Mouse (Mus musculus) embryonic fibroblast, embryonic 13.5 days (primary cell): ENCODE measurements around the gene Clec2l. TPM values are rescaled to one million over a fixed set of nuclear protein-coding genes. Genes with fewer than 3 reads are reported as not detected.

Experiments
- H3K27ac ChIP-seq: 2 replicates; pipeline ENCODE4 v1.5.1; 2012; ENCODE audit warnings: low read length, control low read depth, inconsistent platforms; ENCODE audit not compliant: insufficient read depth
- H3K4me1 ChIP-seq: 2 replicates; pipeline ENCODE4 v1.6.1; 2011; ENCODE audit warnings: low read length; ENCODE audit not compliant: control insufficient read depth, insufficient read depth
- H3K4me3 ChIP-seq: 2 replicates; pipeline ENCODE4 v1.5.1; 2011; ENCODE audit warnings: mild to moderate bottlenecking, control low read depth, low read length; ENCODE audit not compliant: insufficient read depth
- CTCF ChIP-seq: IDR thresholded peaks from 2 replicates; pipeline ENCODE4 v1.5.1; 2011; ENCODE audit warnings: mild to moderate bottlenecking, control low read depth, low read length, moderate library complexity, borderline replicate concordance; ENCODE audit not compliant: insufficient read depth
- POLR2A ChIP-seq: IDR thresholded peaks from 2 replicates; pipeline ENCODE4 v1.6.1; 2011; ENCODE audit warnings: low read depth, mild to moderate bottlenecking, control low read depth, low read length, moderate library complexity
- polyA plus RNA-seq: library from polyadenylated mRNA; stranded (reverse); fragments of >200 nt; gene quantifications from 2 replicates; pipeline ENCODE4 v1.2.4, GENCODE M21; 2011; ENCODE audit warnings: low read depth; ENCODE audit not compliant: missing spikeins, insufficient read length

Clec2l gene
- polyA plus RNA-seq, 1 experiment = 0.61 TPM

DNA sequence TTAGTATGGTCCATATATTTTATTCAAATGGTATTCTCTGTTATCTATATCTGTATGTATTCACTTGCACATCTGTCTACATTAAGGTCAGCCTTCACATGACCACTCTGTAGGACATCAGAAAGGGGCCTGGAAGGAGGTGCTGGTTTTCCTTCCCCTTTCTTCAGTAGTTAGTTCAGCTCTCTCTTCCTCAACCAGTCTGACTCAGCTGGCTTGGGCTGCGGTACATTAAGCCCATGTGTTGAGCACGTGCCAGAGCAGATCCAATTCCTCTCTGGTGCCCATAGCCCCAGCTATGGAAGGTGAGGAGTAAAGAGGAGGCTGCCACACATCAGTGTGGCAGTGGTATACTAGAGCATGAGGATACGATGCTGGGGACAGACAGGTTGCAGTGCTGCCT, 47.6 kb downstream of the Clec2l start:
- Histone ChIP-seq H3K27ac (no peak overlapping the region), H3K4me1 (no peaks in the 10 kb centered on the region), H3K4me3 (no peak overlapping the region)
- TF ChIP-seq CTCF (no peak), POLR2A (no peak)

DNA sequence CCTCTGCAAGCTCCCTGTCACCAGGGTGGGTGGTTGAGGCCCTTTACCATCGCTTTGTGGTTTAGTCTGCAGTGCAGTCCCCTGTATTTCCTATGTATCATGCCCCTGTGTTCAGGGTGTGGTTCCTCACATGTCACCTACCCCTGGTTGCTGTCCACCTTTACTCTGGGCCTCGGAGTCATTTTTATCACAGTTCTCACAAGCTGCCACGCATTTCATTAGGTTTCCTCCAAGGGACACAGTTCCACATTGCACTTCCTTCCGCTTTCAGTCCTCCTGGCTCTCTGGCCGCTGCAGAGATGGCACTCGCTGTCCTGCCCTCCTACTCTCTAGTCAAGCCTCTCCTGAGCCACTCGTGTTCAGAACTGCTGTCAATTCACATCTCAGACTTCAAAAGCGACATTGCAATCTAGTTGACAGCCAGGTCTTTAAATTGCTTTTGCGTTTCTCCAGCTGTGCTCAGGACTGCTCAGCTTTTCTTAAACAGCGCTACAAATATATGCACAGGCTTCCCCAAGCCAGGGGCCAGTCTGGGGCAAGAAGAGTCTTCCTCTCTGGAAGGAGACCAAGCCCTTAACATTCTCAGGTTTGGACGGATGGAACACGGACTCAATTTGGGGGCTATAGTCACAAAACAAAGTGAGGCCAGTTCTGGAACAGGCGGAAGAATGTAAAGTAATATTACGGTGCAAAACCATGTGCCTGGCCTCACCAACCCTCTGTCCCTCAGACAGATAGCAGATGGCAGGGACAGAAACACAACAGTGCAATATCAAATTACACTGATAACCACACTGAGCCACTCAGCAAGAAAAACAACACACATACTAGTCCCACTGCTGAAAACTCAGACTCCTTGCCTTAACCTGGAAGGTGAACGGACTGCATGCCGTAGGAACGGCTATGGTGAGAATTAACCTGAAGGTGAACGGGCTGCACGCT, 51.4 kb downstream of the Clec2l start:
- H3K4me1 ChIP-seq = no peaks in the 10 kb centered on the region
- no peak overlapping the region for H3K27ac ChIP-seq
- TF ChIP-seq CTCF (no peak), POLR2A (no peak)
- no peak overlapping the region for H3K4me3 ChIP-seq

DNA sequence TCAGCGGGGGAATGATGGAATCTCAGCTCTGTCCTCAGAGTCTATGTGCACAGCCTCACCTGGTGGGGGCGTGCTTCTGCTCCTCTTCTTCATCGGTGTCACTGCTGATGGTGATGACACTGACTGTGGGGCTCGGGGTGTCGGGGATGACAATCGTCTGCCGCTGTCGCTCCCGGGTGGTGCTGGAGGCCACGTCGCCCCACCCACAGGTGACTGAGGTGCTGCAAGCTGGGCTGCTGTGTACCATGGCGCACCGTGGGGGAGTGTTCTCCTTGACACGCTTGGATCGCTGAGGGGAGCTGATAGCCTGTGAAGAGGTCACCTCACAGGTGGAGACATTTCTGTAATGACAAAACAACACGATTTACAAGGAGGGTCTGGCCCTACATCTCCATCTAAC, 53.0 kb downstream of the Clec2l start:
- Histone ChIP-seq H3K4me3 (no peak overlapping the region), H3K27ac (no peak overlapping the region), H3K4me1 (no peaks in the 10 kb centered on the region)
- TF ChIP-seq POLR2A (no peak), CTCF (no peak)

DNA sequence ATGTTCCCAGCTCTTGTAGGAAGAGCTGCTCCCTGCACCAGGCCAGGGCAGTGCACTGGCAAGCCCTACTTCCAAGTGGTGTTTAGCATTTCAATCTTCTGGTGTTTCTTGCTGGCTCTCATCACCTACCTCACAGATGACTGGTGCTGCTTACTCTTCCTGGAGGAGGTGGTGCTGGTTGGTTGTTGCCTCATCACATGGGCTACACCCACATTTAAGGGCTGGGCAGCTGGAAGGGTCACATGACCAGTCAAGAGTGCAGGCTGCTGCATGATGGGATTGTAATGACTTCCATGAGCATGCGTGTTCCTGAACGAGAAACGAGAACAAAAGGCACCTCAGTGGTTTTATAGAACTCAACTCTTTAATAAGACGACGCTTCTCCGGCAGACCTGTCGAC, 55.8 kb downstream of the Clec2l start:
- Histone ChIP-seq H3K4me1 (no peaks in the 10 kb centered on the region), H3K27ac (no peak overlapping the region), H3K4me3 (no peak overlapping the region)
- TF ChIP-seq CTCF = no peak
- no peak for TF ChIP-seq POLR2A

DNA sequence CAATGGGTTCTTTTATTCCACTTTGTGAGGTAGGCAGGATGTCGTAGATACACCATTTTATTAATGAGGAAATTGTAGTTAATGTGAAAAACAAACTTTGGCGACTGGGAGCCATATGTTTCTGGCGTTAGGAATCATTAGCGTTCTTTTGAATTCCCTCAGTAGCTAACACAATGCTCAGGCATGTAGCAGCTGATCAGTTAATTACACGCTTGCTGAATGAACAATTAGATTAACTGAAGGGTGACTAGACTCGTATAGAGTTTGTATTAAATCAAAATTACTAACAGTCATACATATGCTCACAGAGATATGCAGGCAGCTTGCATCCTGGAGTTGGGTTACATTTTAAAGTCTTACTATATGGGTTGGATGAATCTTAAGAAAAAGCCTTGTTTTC, 56.4 kb downstream of the Clec2l start:
- TF ChIP-seq CTCF (no peak), POLR2A (no peak)
- Histone ChIP-seq H3K4me1 (no peaks in the 10 kb centered on the region), H3K27ac (no peak overlapping the region), H3K4me3 (no peak overlapping the region)

DNA sequence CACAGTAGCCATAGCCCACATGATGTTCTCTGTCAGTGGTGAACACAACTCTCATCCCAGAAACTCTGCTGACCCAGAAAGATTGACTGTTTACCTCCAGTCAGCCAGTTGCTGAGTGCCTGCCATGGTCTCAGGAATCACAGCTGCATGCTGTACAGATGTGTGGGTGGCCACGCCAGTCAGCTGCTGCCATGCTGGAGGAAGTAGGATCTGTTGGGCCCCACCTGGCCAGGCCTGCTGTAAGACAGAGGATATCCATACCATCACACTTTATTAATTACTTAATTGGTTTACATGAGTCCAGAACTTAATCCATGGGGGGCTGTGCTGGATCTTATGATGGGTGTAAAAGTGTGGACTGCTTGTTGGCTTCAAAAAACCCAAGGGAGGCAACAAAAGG, 58.5 kb downstream of the Clec2l start:
- Histone ChIP-seq H3K4me1 (no peaks in the 10 kb centered on the region), H3K27ac (no peak overlapping the region), H3K4me3 (no peak overlapping the region)
- TF ChIP-seq CTCF = no peak

DNA sequence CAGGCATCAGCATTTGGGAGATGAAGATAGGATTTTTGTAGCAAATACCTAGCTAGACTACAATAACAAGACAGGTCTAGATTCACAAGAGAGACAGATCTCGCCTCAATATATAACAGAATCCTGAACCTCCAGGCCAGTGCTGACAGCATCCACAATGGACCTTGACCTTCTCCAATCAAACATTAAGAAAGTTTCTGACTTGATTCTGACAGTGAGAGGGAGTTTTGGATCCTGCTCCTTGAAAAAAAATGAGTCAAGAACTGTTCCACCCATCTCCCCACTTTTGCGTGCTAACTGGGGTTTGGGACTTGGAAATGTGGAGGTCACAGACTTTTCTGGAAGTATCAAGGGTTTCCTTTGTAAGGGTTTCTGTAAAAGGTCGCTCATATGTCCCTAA, 62.6 kb downstream of the Clec2l start:
- Histone ChIP-seq H3K27ac (no peak overlapping the region), H3K4me3 (no peak overlapping the region), H3K4me1 (no peaks in the 10 kb centered on the region)
- TF ChIP-seq CTCF (no peak), POLR2A (no peak)

Other genes with a start within 250 kb of the Clec2l start
- gene Ubn2, start 229.1 kb upstream of the Clec2l start, polyA plus RNA-seq = 21.9 and 30.1 TPM in 2 replicates
- 10.8 and 15.6 TPM in 2 replicates for gene Fmc1, start 129.6 kb upstream of the Clec2l start, polyA plus RNA-seq
- gene Luc7l2, start 111.7 kb upstream of the Clec2l start, polyA plus RNA-seq = 216 and 259 TPM in 2 replicates
- gene Klrg2, start 25.8 kb upstream of the Clec2l start, polyA plus RNA-seq = 1.1 and 2.3 TPM in 2 replicates
- gene Tbxas1, start 212.3 kb downstream of the Clec2l start, polyA plus RNA-seq = 0.52 and 0.86 TPM in 2 replicates
- 33.1 and 45.6 TPM in 2 replicates for gene Hipk2, start 213.1 kb downstream of the Clec2l start, polyA plus RNA-seq